Mouse (Mus musculus) frontal cortex, postnatal 14 days (tissue): ENCODE measurements around the gene Vat1.
"Not testable (repeated sequence)": the region's sequence is repeated elsewhere in the genome, so short reads cannot be mapped to it uniquely, and the experiment has no call there.

Experiments
- DNase-seq, 2 experiments: peaks; one replicate each; pipeline ENCODE4 v3.0.0; 2022; ENCODE audit warnings: low spot score in 2 of 2

The Vat1 gene

DNA sequence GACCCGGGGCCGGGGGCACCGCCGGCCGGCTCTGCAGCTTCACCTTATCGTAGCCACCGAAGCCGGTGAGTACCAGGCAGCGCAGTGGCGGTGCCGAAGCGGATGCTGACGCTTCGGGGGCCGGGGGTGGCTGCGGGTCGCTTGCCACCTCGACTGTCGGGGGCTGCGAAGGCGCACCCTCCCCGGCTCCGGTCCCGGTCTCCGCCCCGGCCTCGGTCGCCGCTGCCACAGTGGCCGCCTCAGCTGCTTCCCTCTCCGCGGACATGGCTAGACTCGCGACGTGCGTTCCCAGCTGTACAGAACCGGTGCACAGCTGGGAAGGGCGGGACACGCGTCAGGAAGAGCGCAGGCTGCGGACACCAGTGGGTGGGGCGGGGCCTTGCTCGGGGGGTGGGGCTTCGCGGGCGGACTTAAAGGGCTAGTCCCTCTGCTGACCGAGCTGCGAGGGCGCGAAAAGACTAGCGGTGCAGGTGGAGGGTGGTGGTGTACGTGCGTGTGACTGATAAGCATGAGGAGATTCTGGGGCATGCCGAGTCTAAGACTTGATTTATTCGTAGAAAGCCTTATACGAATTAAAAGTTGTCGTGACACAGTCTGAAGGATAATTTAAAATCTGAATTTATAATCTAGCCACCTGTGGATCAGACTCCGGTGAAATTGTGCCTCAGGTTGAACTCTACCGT, at the start of gene Vat1:
Gene Vat1, minus strand, starts transcription at position 362 of the 683 bp plus-strand sequence.
- no peak for DNase-seq

DNA sequence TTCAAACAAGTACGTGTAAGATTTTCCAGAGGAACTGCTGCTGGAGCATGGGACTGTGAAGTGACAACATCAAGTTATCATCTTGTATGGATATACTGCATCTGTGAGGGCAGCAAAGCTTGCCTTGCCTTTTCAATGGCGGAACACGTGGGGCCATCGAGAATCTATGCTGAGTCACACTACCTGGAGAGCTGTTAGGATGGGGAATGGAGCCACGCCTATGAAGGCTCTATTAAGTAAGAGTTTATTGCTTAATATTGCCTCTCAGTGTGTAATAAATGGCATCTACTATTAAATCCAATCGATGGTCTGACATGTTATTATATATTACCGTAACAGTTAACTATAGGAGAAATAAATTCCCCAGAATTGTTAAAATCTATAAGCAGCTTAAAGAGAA, 41.1 kb upstream of the Vat1 start:
- DNase-seq, result no peak

DNA sequence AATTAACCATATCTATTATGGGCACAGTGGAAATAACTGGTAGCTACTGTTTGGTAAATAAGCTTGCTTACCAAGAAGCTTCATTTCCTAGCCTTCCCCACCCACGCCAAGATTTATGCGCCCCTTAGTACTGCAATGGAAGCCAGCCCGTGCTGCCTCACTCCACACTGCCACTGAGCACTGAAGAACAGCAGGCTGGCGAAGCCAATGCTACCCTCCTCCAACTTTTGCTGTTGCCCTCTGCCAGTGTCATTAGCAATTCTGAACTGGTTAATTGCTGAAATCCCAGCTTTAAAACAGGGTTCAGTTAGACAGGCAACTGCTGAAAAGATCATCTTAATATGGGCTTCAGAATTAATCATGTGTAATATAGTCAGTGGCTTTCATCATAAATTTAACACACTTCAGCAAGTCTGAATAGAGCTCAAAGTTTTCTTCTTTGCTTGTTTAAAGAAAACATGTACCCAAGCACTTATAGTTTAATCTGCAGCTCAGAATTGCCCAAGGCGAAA, 40.3 kb upstream of the Vat1 start:
- no peak for DNase-seq

DNA sequence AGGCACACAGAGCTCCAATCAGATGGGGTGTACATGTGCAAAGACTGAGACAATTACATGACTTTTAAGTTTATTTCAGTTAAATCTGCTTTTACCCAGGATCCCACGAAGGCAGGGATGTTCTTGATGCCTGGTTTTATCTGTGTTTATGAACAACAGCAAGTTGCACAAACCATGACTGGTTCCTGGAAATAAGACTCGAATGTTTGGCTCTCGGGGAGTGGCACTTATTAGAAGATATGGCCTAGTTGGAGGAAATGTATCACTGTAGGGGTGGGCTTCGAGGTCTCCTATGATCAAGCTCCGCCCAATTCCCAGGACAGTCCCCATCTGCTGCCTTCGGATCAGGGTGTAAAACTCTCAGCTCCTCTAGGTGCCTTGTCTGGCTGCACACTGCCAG, 20.1 kb upstream of the Vat1 start:
- DNase-seq, result no peak

DNA sequence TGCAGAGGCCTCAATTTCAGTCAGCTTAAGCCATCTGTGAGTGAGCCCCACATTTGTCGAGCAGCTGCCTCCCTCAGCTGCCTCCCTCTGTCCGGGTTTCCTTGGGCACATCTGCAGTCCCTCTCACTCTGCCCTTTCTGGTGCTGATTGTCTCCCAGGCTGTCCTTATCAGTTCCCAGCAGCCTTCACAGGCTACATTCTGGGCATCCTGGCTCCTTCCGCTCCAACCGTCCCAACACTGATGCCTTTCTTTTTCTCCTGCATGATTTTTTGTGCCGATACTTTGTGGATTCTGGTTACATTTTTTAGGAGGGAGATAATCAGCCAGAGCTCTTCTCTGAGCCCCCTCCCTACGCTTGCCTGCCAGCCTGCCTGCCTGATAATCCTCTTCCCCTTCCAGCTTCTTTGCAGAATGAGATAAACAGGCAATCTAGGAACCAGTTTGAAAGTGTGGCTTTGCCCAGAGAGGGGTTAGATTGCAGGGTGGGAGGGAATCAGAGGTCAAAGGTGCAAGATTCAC, 19.5 kb upstream of the Vat1 start:
- no peak for DNase-seq

GRCm38 (mm10) chr11:101484814-101485213, 18.8 kb upstream of the Vat1 start:
- no peak for DNase-seq

GRCm38 (mm10) chr11:101484245-101484644, 18.2 kb upstream of the Vat1 start:
- no peak for DNase-seq

DNA sequence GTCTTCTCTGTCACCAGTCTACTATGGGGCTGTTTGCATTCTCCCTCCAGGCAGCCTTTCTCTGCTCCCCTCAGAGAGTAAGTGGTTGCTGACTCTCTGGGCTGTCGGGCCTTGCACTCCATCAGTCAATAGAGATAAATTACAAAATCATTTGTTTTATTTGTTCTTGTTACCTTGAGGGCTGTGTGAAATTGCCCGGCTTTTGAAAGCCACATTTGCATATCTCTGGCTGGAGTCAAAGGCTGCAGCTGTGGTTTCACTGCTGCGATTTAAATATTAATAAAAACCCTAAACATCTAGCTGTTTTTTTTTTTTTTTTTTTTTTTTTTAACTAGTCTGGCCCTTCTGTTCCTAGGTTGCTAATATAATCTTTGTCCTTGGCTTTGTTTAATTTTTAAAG, 17.8 kb upstream of the Vat1 start:
- no peak for DNase-seq

GRCm38 (mm10) chr11:101480912-101481311, 14.9 kb upstream of the Vat1 start:
- no peak for DNase-seq

GRCm38 (mm10) chr11:101479171-101479635, 13.2 kb upstream of the Vat1 start:
- no peak for DNase-seq

DNA sequence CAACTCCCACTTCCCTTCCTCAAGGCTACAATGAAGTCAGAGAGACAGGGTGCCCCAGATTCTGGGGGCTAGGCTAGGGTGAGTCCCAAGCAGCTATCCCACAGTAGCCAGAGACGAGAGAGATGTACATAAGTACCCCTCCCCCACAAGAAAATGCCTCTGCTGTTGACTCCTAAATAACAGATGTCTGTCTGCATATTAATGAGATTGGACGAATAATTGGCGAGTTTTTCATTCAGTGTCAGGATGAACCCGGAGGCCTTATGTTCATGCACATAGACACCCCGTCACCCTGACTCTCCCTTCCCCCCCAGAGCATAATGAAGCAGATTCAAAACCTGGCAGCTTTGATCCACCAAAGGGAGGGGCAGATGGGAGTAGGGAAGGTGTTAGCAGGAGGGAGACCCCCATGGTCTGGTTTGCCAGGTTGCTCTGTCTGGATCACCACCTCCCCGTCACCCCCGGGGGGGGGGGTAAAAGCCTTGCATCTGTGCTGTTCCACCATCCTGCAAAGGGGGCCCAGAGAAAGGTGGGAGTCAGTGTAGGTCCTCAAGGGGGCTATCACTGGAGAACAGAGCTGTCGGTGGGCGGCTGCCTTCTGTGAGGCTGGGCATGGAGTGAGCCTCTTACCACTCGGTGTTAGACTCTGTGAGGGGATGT, 11.7 kb upstream of the Vat1 start:
- DNase-seq, result no peak

DNA sequence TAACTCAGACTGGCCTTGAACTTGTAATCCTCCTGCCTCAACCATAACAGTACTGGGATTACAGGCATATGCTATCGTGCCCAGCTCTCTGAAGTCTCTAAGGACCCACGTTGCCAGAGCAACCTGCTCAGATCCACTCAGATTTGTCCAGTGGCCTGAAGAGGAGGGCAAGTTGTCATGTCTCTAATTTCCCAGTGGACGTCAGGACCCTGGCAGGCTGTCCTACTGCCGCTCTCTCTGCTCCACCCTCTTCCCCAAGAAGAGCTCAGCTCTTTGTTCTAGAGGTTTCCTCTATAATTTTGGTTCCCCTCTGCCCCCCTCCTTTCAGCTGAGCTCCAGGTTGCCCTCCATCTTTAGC, 11.1 kb upstream of the Vat1 start:
- DNase-seq, result no peak

DNA sequence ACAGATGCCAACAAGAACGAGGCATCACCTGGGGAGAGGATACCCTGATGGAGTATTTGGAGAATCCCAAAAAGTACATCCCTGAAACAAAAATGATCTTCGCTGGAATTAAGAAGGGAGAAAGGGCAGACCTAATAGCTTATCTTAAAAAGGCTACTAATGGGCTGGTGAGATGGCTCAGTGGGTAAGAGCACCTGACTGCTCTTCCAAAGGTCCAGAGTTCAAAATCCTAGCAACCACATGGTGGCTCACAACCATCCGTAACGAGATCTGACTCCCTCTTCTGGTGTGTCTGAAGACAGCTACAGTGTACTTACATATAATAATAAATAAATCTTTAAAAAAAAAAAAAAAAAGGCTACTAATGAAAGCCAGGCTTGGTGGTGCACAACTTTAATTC, 10.3 kb upstream of the Vat1 start:
- not testable (repeated sequence) for DNase-seq

- no peak for DNase-seq
Measured at GRCm38 (mm10) chr11:101474298-101474697, 8.3 kb upstream of the Vat1 start.

DNA sequence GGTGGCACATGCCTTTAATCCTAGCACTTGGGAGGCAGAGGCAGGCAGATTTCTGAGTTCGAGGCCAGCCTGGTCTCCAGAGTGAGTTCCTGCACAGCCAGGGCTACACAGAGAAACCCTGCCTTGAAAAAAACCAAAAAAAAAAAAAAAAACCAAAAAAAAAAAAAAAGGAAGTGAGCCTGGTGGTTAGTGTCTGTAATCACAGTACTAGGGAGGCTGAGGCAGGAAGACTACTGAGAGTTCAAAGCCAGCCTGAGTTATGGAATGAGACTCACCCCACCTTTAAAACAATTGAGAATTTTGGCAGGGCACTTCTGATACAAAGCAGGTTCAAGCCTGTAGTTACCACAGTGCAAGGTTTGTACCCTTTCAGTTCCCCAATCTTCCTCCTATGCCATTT, 7.7 kb upstream of the Vat1 start:
- DNase-seq, result not testable (repeated sequence)

GRCm38 (mm10) chr11:101472336-101472735, 6.3 kb upstream of the Vat1 start:
- DNase-seq, result peak; percentile 36 to 43

DNA sequence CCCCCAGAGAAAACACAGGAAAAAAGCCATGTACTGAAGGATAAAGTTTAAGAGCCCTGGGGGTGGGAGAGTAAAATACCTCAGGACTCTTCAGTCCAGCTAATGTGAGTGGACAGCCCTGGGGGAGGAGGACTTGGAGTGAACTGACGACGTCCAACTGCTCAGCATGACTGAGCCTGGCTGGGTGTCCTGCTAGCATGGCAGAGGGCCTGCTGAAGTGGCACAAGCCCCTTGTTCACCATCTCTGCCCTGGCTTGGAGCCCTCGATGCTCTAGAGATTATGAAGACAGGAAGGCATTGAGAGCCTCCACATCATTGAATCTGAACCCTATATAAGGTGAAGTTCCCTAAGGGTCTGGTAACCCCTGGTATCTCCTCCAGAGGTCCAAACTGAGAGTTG, 5.9 kb upstream of the Vat1 start:
- no peak for DNase-seq

DNA sequence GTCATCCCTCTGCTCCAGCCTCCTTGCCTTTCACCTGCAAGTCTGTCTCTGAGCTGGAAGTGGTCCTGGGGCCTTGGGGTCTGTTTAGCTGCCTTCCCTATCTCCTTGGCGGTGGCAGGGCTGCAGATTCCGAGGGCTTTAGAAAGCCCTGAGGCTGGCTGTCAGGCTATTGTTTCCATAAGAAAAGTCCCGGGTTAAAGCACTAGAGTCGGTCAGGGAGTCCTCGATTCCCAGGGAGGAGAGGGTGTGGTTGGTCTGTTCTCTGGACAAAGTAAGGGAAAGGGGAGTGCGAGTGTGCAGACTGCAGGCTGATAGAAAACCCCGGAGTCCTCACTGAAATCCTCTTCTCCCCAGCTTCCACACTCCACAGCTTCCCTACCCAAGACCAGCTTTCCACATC, 4.2 kb upstream of the Vat1 start:
- no peak for DNase-seq

DNA sequence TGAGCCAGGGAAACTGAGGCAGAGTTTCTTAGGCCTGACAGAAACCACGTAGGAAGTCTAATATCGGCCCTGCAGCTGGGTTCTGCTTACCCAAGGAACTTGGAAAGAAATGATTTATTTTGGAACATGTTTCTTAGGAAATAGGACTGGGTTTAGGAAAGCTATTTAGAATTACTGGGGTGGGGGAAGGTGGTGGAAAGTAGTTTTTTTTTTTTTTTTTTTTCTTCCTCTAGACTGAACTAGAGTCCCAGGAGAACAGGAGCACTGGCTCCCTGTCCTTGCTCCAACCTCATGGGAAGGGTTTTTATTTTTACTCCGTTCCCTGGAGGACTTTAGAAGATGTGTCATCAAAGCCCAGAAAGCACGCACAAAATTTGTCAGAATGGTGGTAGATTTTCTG, 3.1 kb upstream of the Vat1 start:
- DNase-seq, result no peak

DNA sequence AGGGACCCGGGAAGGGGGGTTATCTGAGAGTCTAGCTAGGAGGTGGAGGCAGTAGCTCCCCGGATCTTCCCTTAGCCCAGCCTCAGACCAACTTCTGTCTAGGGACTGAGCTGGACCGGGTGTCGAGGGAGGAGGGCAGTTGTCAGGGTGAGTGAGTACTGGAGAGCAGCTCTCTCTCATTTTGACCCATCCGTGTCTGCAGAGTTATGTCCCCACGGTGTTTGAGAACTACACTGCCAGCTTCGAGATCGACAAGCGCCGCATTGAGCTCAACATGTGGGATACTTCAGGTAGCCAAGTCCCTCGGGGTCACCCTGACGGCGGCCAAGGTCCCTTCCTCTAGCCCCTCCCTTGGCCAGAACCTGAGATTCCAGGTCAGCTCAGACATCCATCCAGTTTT, 2.7 kb upstream of the Vat1 start:
- no peak for DNase-seq

DNA sequence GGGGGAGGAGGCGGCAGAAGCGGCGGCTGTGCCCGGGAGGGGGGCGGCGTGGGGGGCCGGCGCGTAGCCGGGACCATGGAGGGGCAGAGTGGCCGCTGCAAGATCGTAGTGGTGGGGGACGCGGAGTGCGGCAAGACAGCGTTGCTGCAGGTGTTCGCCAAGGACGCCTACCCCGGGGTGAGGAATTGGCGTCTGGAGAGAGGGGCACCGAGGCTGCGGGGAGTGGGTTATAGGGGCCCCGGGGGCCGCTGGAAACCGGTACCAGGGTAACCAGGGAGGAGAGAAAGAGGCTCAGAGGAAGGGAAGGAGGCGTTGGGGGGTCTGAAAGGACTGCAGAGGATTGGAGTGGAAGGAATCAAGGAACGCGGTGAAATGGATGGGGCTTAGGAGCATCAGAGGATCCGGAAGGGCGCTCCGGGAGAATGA, 2.2 kb upstream of the Vat1 start:
- peak in 1 of 2 experiments; percentile 20 for DNase-seq

GRCm38 (mm10) chr11:101467477-101468262, 1.6 kb upstream of the Vat1 start:
- peak; percentile 53 to 56 for DNase-seq
